Mouse (Mus musculus) spleen, adult 2 months (tissue): ENCODE results near the gene Sympk. TPM values are rescaled to one million over a fixed set of nuclear protein-coding genes. Genes with fewer than 3 reads are reported as not detected.

Experiments used
- DNase-seq, 2 experiments: peaks; one replicate each; pipeline versions ENCODE4 v3.0.0 to v3.0.0-alpha.2; 2012 to 2021; ENCODE audit warnings: low spot score in 2 of 2, low read depth in 1 of 2
- H3K27ac ChIP-seq: fragments of 200-500 bp; 2 replicates; pipeline ENCODE4 v1.5.1; 2012; ENCODE audit warnings: low read length, inconsistent platforms; ENCODE audit not compliant: insufficient read depth
- H3K27me3 ChIP-seq: fragments of 200-500 bp; 2 replicates; pipeline ENCODE4 v1.6.1; 2012; ENCODE audit warnings: mild to moderate bottlenecking, moderate library complexity, low read length, inconsistent platforms; ENCODE audit not compliant: control insufficient read depth, insufficient read depth
- H3K36me3 ChIP-seq: fragments of 200-500 bp; 2 replicates; pipeline ENCODE4 v1.6.1; 2012; ENCODE audit warnings: mild to moderate bottlenecking, low read length, inconsistent platforms; ENCODE audit not compliant: control insufficient read depth, insufficient read depth
- H3K4me1 ChIP-seq: fragments of 200-500 bp; 2 replicates; pipeline ENCODE4 v1.6.1; 2011; ENCODE audit warnings: inconsistent platforms; ENCODE audit not compliant: control insufficient read depth, insufficient read depth, insufficient read length
- H3K4me3 ChIP-seq: fragments of 200-500 bp; 2 replicates; pipeline ENCODE4 v1.5.1; 2011; ENCODE audit warnings: mild to moderate bottlenecking, inconsistent platforms; ENCODE audit not compliant: insufficient read depth, insufficient read length; ENCODE audit errors: extremely low read depth
- CTCF ChIP-seq: fragments of 200-500 bp; IDR thresholded peaks from 2 replicates; pipeline ENCODE4 v1.5.1; 2011; ENCODE audit warnings: mild to moderate bottlenecking, inconsistent platforms; ENCODE audit not compliant: insufficient read depth, insufficient read length, insufficient replicate concordance; ENCODE audit errors: extremely low read depth
- POLR2A ChIP-seq: fragments of 200-500 bp; IDR thresholded peaks from 2 replicates; pipeline ENCODE4 v1.6.1; 2011; ENCODE audit warnings: low read depth, low read length, inconsistent platforms
- WGBS: fragments of 180-500 bp; shearing (Covaris S2); methylation state at CpG from one replicate; pipeline ENCODE4 v1.1.7; 2018; 5-methylcytosine and 5-hydroxymethylcytosine counted together
- polyA plus RNA-seq: library from polyadenylated mRNA; depleted of rRNA; stranded (reverse); fragments of >200 nt; gene quantifications from 2 replicates; pipeline ENCODE4 v1.2.3, GENCODE M21; 2012

Sympk gene
- polyA plus RNA-seq, 1 experiment: 67.2 TPM

- Histone ChIP-seq H3K27me3 (peaks cover 19% of the 10 kb centered on the region), H3K4me3 (no peak overlapping the region), H3K4me1 (peaks cover 38% of the 10 kb centered on the region), H3K36me3 (no peaks in the 10 kb centered on the region), H3K27ac (no peak overlapping the region)
- DNase-seq: no peak
- no peak for TF ChIP-seq CTCF
- TF ChIP-seq POLR2A: no peak
- WGBS: 96% methylated on average over 19 of the region's 19 CpGs
Measured at GRCm38 (mm10) chr7:19080451-19080950, 56.3 kb downstream of the Sympk start.

GRCm38 (mm10) chr7:19082171-19082570 lies 58.0 kb downstream of the Sympk start:
- peaks cover 35% of the 10 kb centered on the region for H3K4me1 ChIP-seq
- DNase-seq: no peak
- TF ChIP-seq CTCF (no peak), POLR2A (no peak)
- peaks cover 14% of the 10 kb centered on the region; the same call in 1 of the 2 replicates for H3K27me3 ChIP-seq
- peaks cover under 1% of the 10 kb centered on the region; the same call in 1 of the 2 replicates for H3K36me3 ChIP-seq
- no peak overlapping the region for H3K27ac ChIP-seq
- H3K4me3 ChIP-seq: no peak overlapping the region
- 90% methylated on average over 4 of the region's 4 CpGs for WGBS

GRCm38 (mm10) chr7:19083096-19083495 lies 58.9 kb downstream of the Sympk start:
- TF ChIP-seq POLR2A (no peak), CTCF (no peak)
- Histone ChIP-seq H3K36me3 (peaks cover 1% of the 10 kb centered on the region; the same call in 1 of the 2 replicates), H3K27me3 (peaks cover 14% of the 10 kb centered on the region; the same call in 1 of the 2 replicates), H3K27ac (no peak overlapping the region), H3K4me1 (peaks cover 27% of the 10 kb centered on the region), H3K4me3 (no peak overlapping the region)
- 71% methylated on average over 6 of the region's 6 CpGs for WGBS
- DNase-seq: no peak

- H3K27ac ChIP-seq: peak within 1 kb of the TSS; percentile 54
- DNase-seq: no peak
- H3K4me3 ChIP-seq: peak within 1 kb of the TSS; percentile 38; the same call in 1 of the 2 replicates
- H3K4me1 ChIP-seq: peaks cover 26% of the 10 kb centered on the region
- peaks cover 1% of the 10 kb centered on the region; the same call in 1 of the 2 replicates for H3K36me3 ChIP-seq
- WGBS: 73% methylated on average over 10 of the region's 10 CpGs
- no peak for TF ChIP-seq CTCF
- TF ChIP-seq POLR2A: no peak
- peaks cover 14% of the 10 kb centered on the region; the same call in 1 of the 2 replicates for H3K27me3 ChIP-seq
Measured at GRCm38 (mm10) chr7:19083701-19084100, 59.5 kb downstream of the Sympk start, which contains the start of gene Dmpk. TSS of gene Dmpk (plus strand) at chr7:19083849.

GRCm38 (mm10) chr7:19084277-19084771 lies 60.1 kb downstream of the Sympk start:
- peak overlapping the region; percentile 54 for H3K27ac ChIP-seq
- TF ChIP-seq CTCF: no peak
- TF ChIP-seq POLR2A: no peak
- peaks cover 1% of the 10 kb centered on the region; the same call in 1 of the 2 replicates for H3K36me3 ChIP-seq
- peaks cover 26% of the 10 kb centered on the region for H3K4me1 ChIP-seq
- H3K27me3 ChIP-seq: peaks cover 12% of the 10 kb centered on the region; the same call in 1 of the 2 replicates
- peak; percentile 65 to 76 for DNase-seq
- H3K4me3 ChIP-seq: peak overlapping the region; percentile 38; the same call in 1 of the 2 replicates
- WGBS: 2% methylated on average over 6 of the region's 6 CpGs

GRCm38 (mm10) chr7:19084921-19085473 lies 60.8 kb downstream of the Sympk start:
- no peak for DNase-seq
- H3K4me1 ChIP-seq: peaks cover 26% of the 10 kb centered on the region
- H3K27me3 ChIP-seq: peaks cover 10% of the 10 kb centered on the region; the same call in 1 of the 2 replicates
- 25% methylated on average over 9 of the region's 9 CpGs for WGBS
- H3K4me3 ChIP-seq: peak overlapping the region; percentile 2; the same call in 1 of the 2 replicates
- peaks cover 1% of the 10 kb centered on the region; the same call in 1 of the 2 replicates for H3K36me3 ChIP-seq
- TF ChIP-seq CTCF (no peak), POLR2A (no peak)
- H3K27ac ChIP-seq: 0 out of 2 replicates have a peak overlapping the region, but pooled peaks have one; percentile 1

GRCm38 (mm10) chr7:19085495-19085894 lies 61.3 kb downstream of the Sympk start:
- 0 out of 2 replicates have a peak overlapping the region, but pooled peaks have one; percentile 2 for H3K4me3 ChIP-seq
- DNase-seq: no peak

More at GRCm38 (mm10) chr7:19085495-19085894, 61.3 kb downstream of the Sympk start:
- Histone ChIP-seq H3K36me3 (peaks cover 1% of the 10 kb centered on the region; the same call in 1 of the 2 replicates), H3K27ac (no peak overlapping the region), H3K27me3 (peaks cover 10% of the 10 kb centered on the region; the same call in 1 of the 2 replicates), H3K4me1 (peaks cover 26% of the 10 kb centered on the region)
- TF ChIP-seq CTCF: no peak
- no peak for TF ChIP-seq POLR2A
- 9% methylated on average over 6 of the region's 6 CpGs for WGBS
